Mouse (Mus musculus) thymus, postnatal 14 days (tissue): ENCODE data around the gene Gm13199.

ENCODE experiments used
- DNase-seq: peaks from one replicate; pipeline ENCODE4 v3.0.0; 2021

Gm13199 gene

DNA sequence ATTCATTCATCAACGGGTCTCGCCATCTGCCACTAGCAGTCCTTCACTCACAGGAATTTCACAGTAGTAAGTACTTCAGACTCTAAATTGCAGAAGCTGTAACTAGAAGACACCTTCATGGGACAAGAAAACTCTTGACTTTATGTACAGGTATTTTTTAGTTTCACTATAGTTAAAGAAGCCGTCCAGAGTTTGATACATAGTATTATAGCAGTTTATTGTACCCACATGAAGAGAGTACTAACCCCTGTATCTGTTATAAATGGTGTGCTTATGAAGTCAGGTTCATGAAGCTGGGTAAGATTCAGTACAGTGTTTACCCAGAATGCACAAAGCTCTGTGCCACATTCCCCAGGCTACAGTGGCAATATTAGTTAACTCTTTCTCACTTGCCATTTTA, at the start of gene Gm13199:
TSS of gene Gm13199 (minus strand) at position 101 of the 400 bp plus-strand sequence.
- no peak for DNase-seq

DNA sequence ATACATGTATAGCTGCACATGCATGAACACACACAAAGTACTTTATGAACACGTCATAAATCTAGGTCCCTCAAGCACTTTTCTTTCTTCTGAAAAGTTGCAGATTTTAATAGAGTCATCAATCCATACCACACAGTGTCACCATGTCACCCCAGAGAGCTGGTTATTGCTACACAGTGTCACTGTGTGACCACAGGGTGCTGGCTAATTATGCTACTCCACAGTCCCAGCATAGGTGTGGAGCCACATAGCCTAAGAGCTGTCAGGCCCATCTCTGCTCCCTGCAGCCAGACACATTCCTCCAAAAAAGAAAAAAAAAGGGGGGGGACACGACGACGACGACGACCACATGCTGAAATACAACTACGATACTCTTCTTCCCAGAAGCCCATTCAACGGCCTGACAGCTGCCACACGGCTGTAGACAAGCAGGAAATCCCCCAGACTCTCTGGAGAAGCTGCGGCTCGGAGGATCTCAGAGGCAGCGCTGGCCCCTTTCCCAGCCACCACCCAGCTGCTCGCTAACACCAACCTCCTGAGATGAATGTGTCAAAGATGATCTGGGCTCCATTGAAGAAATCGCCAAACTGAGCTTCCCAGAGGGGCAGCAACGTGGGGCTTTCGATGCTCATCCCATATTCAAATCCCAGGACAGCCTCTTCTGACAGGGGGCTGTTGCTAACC, 48.7 kb upstream of the Gm13199 start:
- DNase-seq, result no peak

GRCm38 (mm10) chr2:5906625-5907024, 43.9 kb upstream of the Gm13199 start:
- DNase-seq, result peak; percentile 58

- no peak for DNase-seq
Observed at GRCm38 (mm10) chr2:5906092-5906491, 43.4 kb upstream of the Gm13199 start.

DNA sequence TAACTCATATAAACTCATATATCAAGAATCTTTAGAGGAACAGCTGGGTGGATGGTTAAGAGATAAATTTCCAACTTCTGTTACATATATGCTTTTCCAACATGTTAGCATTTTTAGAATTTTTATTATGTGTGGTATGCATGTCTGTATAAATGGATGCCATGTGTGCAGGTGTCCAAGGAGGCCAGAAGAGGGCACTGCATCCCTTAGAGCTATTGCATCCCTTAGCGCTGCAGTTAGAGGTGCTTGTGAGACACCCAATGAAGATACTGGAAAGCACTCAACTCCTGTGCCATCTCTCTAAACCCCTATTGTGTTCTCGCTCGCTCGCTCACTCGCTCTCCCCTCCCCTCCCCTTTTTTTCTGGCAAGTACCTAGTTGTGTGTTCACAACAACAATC, 37.4 kb upstream of the Gm13199 start:
- peak; percentile 46 for DNase-seq

DNA sequence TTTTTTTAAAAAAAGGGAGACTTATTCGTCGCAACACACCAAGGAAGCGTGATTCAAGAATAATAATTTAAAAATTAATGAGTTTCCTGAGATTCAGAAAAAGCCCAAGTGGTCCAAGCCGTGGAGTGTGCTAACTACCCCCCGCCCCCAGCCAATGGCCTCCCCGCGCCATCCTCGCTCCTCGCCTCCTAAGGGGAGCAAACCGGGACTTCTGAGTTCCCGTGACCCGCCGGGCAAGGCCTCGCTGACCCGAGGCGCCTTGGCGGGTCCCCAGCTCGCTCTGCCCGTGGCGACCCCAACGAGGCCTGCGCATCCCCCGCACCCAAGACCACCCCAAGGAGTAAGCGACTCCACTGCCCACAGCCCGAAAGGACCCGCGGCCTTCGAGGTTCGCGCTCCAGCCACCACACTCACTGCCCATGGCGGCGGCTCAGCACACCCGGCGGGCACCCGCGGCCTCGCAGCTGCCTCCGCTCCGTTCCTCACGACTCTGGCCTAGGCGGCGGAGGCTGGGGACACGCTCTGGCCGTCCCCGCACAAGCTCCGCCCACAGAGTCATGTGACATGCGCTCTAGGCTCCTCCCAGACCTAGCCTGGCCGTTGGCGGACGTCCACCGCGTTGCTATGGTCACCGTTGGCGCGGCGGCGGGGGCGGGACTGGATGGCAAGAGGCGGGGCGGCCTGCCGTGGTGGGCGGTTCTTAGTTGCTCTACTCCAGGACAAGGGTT, 32.3 kb upstream of the Gm13199 start, which contains the start of gene Sec61a2:
TSS of gene Sec61a2 (minus strand) at position 590 of the 728 bp plus-strand sequence.
- DNase-seq, result peak; percentile 93

GRCm38 (mm10) chr2:5894296-5894695, 31.6 kb upstream of the Gm13199 start:
- DNase-seq, result no peak

- no peak for DNase-seq
Observed at GRCm38 (mm10) chr2:5889412-5889811, 26.7 kb upstream of the Gm13199 start.

DNA sequence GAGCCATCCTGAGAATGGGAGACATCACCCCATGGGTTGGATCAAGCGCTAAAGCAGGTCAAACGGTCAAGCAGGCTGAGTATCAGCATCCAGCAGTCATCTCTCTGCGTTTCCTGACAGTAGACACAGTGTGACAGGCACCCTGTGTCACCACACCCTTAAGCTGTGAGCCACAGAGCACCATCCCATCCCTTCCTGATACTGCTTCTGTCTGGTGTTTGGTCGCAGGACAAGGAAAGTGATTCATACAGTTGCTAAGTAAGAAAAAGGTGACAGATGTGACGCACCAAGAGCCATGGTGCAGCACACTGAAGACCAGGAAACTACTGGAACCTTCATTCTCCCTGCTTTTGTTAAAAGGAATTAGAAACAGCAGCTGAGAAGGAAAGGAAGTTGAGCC, 26.1 kb upstream of the Gm13199 start:
- no peak for DNase-seq

DNA sequence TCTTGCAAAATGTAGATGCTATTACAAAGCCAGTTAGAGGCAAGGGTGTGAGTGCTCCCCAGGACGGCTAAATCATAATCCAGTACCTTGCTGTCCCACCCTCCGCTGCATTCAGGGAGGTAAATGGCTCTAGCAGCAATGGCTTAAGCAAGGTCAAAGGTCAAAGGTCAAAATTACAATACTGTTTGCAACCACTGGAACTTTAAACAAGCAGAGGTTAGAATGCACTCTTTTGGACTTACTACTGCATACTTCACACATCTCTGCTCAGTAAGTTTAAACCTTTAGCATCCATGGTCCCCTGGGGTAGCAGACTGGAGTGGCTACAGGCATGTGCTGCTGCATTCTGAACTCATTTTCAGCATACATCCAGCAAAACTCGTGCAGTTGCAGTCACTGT, 14.7 kb upstream of the Gm13199 start:
- DNase-seq, result no peak

DNA sequence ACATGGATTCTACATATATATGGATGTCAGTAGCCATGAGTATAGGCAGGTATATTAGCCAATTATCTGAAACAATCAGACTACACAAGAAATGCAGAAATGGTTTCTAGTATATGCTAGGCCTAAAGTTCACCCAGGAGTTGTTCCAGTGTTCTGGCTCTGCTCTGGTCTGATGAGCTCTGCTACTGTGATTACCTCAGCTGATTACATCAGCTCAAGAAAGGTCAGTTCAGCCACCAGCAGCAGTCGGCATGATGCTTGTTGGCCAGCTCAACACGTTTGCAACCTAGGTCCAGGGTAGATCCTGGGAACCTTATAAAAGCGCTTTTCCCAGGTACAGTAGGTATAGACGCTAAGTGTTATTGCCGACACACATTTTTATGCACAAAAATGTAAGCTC, 7.0 kb upstream of the Gm13199 start:
- DNase-seq, result no peak

DNA sequence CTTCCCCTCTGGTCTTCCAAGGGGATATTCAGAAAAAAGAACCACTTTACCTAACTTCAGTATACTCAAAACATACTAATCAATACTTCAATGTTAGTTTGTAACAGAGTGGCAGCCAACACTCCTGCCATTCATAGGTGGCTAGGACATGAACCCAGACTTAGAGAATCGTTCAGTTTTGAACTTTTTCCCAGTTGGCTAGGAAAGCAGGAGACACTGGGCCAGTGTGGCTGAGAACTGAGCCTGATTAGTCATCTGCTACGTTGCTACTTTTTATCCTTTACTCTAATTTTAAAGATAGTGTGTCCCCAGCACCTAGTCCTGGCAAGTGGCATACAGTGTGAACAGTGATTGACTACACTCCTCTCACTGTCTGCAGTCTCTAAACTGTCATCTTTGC, 4.9 kb upstream of the Gm13199 start:
- DNase-seq, result no peak

GRCm38 (mm10) chr2:5851866-5852265, 10.9 kb downstream of the Gm13199 start:
- DNase-seq, result no peak

DNA sequence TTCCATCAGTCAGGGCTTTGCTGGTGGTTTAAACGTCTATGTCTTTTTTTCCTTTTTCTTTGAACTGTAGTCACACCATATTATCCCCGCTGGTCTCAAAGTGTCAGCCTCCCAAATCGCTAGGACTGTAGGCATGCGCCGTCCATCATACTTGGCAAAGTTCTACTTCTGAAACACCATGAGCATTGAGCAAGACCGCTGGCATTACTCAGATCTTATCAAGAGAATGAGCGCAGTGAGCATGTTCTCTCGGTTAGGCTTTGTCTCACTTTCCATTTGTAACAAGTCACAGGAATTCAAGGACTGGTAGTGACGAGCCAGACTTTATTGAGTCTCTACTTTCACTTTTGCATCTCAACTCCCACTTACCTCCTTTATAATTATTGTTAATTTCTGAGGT, 11.6 kb downstream of the Gm13199 start:
- DNase-seq, result no peak

- DNase-seq, result no peak
Observed at GRCm38 (mm10) chr2:5845826-5846225, 16.9 kb downstream of the Gm13199 start.

GRCm38 (mm10) chr2:5844873-5845631, 17.7 kb downstream of the Gm13199 start, which contains the start of the genes Nudt5 and Cdc123:
Gene Nudt5 (plus strand): TSS chr2:5845019.
Gene Cdc123 (minus strand): TSS chr2:5845164.
- peak; percentile 84 for DNase-seq

GRCm38 (mm10) chr2:5844181-5844872, 18.4 kb downstream of the Gm13199 start:
- no peak for DNase-seq

GRCm38 (mm10) chr2:5840815-5841214, 21.9 kb downstream of the Gm13199 start:
- DNase-seq, result no peak

GRCm38 (mm10) chr2:5825265-5825913, 37.3 kb downstream of the Gm13199 start:
- DNase-seq, result no peak

- no peak for DNase-seq
Observed at GRCm38 (mm10) chr2:5824685-5825084, 38.0 kb downstream of the Gm13199 start.

DNA sequence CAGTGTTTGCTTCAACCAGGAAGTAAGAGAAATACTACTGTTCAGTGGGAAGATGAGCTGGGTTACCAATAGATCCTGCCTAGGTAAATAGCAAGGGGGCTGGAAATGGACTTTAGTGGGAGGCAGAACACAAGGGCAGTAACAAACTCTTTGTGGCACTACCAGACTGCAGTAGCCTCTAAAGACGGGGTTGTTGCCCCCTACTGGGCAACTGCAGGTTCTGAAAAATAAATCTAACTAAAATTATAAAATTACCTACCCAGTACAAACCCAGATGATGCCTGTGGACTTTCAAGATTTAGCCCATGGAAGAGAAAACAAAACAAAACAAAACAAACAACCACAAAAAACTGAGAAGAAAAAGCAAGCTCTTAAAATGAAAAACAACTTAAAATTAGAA, 38.5 kb downstream of the Gm13199 start:
- DNase-seq, result no peak

DNA sequence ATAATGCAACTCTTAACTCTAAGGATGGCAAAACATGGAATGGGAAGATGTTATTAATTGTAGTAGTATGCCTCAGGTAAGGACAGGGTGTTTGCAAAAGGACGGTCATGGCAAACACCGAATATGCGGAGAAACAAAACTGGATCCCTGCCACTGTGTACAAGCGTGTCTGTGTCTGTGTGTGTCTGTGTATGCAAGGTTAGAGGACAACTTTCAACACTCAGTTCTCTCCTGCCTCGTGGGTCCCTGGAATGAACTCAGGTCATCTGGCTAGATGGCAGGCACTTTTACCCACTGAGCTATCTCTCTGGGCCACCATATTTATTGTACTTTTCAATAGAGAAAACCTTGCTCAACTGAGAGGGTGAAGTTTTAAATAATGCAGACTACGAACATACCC, 40.3 kb downstream of the Gm13199 start:
- no peak for DNase-seq
